Mouse (Mus musculus) midbrain, embryonic 10.5 days (tissue): ENCODE measurements at regions not wholly inside any gene's neighbourhood (a gene's known extent, or its start where the extent isn't known, plus 50 kb on each side); places are given as distances from the start of the nearest gene placed in this dataset.

Experiments
- DNase-seq: peaks from one replicate; pipeline ENCODE4 v3.0.0-alpha.2; 2017; ENCODE audit warnings: low spot score
- H3K27ac ChIP-seq: fragments of 300-500 bp; sonication (generic); replicated peaks from 2 replicates; pipeline ENCODE4 v1.5.1; 2016; ENCODE audit warnings: mild to moderate bottlenecking
- H3K27me3 ChIP-seq: fragments of 300-500 bp; sonication (generic); 2 replicates; pipeline ENCODE4 v1.6.1; 2016; ENCODE audit warnings: low read depth, mild to moderate bottlenecking; ENCODE audit not compliant: poor library complexity, severe bottlenecking
- H3K36me3 ChIP-seq: fragments of 300-500 bp; sonication (generic); 2 replicates; pipeline ENCODE4 v1.6.1; 2016; ENCODE audit warnings: mild to moderate bottlenecking, moderate library complexity
- H3K4me1 ChIP-seq: fragments of 300-500 bp; sonication (generic); 2 replicates; pipeline ENCODE4 v1.6.1; 2016
- H3K4me3 ChIP-seq: fragments of 300-500 bp; sonication (generic); 2 replicates; pipeline ENCODE4 v1.5.1; 2016; ENCODE audit warnings: mild to moderate bottlenecking, moderate library complexity
- H3K9me3 ChIP-seq: fragments of 300-500 bp; sonication (generic); replicated peaks from 2 replicates; pipeline ENCODE4 v1.6.1; 2016; ENCODE audit warnings: mild to moderate bottlenecking
- WGBS: fragments of 180-500 bp; shearing (Covaris S2); methylation state at CpG from one replicate; pipeline ENCODE4 v1.1.7; 2016; 5-methylcytosine and 5-hydroxymethylcytosine counted together

DNA sequence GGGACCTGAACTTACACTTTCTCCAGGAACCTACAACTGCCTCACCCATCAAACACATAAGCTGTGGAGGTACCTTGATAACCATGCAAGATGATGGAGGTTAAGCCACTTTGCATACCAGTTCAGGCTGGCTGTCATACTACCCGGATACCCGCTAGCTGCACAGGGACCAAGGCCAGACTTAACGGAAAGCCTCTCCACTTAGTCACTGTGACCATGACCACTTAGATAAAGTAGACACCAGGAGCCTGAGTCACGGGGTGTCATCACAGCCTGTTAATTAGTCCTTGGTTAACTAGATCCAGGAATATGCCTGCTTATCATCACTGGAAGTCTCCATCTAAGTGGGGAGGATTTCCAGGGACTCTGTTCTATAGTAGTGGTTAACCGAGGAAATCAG is 124.7 kb downstream of the Aipl1 start:
- Histone ChIP-seq H3K27me3 (no peaks in the 10 kb centered on the region), H3K4me3 (no peak overlapping the region), H3K4me1 (peaks cover 15% of the 10 kb centered on the region), H3K27ac (no peak overlapping the region), H3K9me3 (no peaks in the 10 kb centered on the region), H3K36me3 (no peaks in the 10 kb centered on the region)
- no peak for DNase-seq
- 94% methylated on average over 5 of the region's 5 CpGs for WGBS

DNA sequence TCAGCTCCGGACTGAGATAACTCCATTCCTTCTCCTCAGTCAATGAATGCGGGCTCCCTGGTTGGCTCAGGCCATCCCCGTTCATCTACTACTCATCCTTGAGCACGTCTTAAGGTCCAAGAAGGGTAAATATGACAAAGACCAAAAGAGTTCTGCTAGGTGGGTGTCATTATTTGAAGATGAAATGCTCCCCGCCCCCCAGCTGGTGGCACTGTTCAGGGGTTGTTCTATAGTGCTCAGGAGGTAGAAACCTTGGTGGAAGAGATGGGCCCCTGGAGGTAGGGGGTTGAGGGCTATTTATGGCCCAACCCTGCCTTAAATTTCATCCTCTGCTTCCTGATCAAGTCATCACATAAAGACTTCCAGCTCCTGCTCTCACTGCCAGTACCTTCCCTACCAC is 126.0 kb downstream of the Aipl1 start:
- Histone ChIP-seq H3K4me3 (no peak overlapping the region), H3K9me3 (no peaks in the 10 kb centered on the region), H3K36me3 (no peaks in the 10 kb centered on the region), H3K27me3 (no peaks in the 10 kb centered on the region), H3K27ac (no peak overlapping the region), H3K4me1 (peaks cover 15% of the 10 kb centered on the region)
- no peak for DNase-seq
- 89% methylated on average over 5 of the region's 5 CpGs for WGBS

DNA sequence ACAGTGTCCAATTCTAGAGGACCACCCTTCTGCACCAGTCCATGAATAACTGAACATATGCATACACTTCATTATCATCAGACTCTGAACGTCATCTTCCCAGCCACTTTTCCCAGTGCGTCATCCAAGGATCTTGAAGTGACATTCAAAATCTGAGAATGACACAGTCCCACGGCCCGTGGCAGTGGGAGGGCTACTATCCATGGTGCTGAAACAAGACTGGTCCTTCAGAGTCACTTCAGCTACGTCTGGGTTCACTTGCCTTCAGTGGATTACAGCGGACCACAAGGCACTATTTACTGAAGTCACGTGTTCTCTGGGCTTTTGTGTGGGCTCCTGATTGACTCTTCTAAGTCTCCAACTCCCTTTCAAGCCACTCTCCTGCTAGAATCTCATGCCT is 128.7 kb downstream of the Aipl1 start:
- no peak overlapping the region for H3K27ac ChIP-seq
- no peaks in the 10 kb centered on the region for H3K4me1 ChIP-seq
- no peaks in the 10 kb centered on the region for H3K27me3 ChIP-seq
- no peaks in the 10 kb centered on the region for H3K36me3 ChIP-seq
- DNase-seq: no peak
- no peak overlapping the region for H3K4me3 ChIP-seq
- 47% methylated on average over 7 of the region's 7 CpGs for WGBS
- H3K9me3 ChIP-seq: no peaks in the 10 kb centered on the region

DNA sequence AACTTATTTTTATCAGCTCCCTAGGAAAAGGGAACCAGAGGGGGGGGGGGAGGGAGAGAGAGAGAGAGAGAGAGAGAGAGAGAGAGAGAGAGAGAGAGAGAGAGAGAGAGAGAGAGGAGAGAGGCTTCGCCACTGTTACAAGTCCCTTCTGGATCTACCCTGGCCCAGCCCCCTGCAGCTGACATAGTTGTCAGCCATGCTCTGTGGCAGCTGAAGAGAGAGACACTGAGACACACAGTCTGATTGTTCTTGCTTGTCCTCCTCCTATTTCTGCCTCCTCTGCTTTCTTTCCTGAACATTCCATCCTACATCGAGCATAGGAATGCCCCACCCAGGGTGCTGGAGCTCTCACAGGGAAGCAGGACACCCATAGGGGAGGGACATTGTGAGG is 134.3 kb downstream of the Aipl1 start:
- no peaks in the 10 kb centered on the region for H3K36me3 ChIP-seq
- H3K27ac ChIP-seq: peak overlapping the region; percentile 57; the same call in 1 of the 2 replicates
- H3K4me3 ChIP-seq: no peak overlapping the region
- WGBS: 65% methylated on average over 2 of the region's 2 CpGs
- no peaks in the 10 kb centered on the region for H3K9me3 ChIP-seq
- H3K4me1 ChIP-seq: peaks cover 15% of the 10 kb centered on the region
- H3K27me3 ChIP-seq: no peaks in the 10 kb centered on the region
- DNase-seq: no peak

GRCm38 (mm10) chr11:71902304-71903019 is 134.8 kb downstream of the Aipl1 start:
- no peaks in the 10 kb centered on the region for H3K9me3 ChIP-seq
- no peak for DNase-seq
- H3K27ac ChIP-seq: no peak overlapping the region
- no peak overlapping the region for H3K4me3 ChIP-seq
- no peaks in the 10 kb centered on the region for H3K36me3 ChIP-seq
- 76% methylated on average over 10 of the region's 10 CpGs for WGBS
- no peaks in the 10 kb centered on the region for H3K27me3 ChIP-seq
- peaks cover 15% of the 10 kb centered on the region for H3K4me1 ChIP-seq

DNA sequence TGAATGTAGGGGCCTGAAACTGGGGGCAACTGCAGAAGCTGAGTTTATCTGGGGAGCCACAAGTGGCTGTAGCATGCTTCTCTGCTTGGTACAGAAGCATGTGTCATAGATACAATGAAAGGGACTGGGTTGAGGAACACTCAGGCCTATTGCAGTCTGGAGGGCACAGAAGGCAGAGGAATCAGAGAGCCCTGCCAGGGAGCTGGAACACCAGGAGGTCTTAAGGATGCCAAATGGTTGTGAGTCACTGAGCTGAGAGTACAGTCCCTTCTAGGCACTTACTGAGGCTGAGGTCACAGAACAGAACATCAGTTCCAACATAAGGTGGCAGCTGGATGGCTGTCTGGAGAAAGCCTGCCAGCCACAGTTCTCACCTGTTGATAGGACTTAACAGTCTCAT is 136.5 kb downstream of the Aipl1 start:
- H3K36me3 ChIP-seq: no peaks in the 10 kb centered on the region
- H3K4me3 ChIP-seq: no peak overlapping the region
- H3K27me3 ChIP-seq: no peaks in the 10 kb centered on the region
- no peaks in the 10 kb centered on the region for H3K9me3 ChIP-seq
- peaks cover 15% of the 10 kb centered on the region for H3K4me1 ChIP-seq
- no peak overlapping the region for H3K27ac ChIP-seq
- DNase-seq: no peak

DNA sequence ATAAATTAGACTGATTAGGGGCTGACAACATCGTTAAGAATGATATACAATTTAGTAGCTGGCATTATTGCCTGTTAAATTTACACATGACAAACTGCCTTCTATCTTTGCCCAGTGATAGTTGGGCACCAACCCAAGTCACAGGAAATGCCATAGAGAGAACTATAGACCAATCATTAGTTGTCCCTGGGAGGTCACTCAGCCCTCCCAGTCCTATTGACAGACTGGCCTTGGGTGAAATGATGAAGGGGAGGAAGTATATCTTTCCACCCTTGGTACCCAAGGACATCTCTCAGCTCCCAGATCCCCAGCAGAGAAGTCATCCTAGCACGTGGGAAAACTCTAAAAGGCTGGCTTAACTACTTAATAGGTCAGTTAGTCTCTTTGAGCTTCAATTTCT is 139.8 kb downstream of the Aipl1 start:
- no peaks in the 10 kb centered on the region for H3K9me3 ChIP-seq
- H3K4me1 ChIP-seq: peaks cover 6% of the 10 kb centered on the region; the same call in 1 of the 2 replicates
- H3K4me3 ChIP-seq: no peak overlapping the region
- WGBS: 71% methylated on average over 2 of the region's 2 CpGs
- DNase-seq: no peak
- H3K27ac ChIP-seq: no peak overlapping the region
- no peaks in the 10 kb centered on the region for H3K27me3 ChIP-seq
- H3K36me3 ChIP-seq: no peaks in the 10 kb centered on the region

GRCm38 (mm10) chr11:71897141-71897540 is 140.2 kb downstream of the Aipl1 start:
- Histone ChIP-seq H3K27me3 (no peaks in the 10 kb centered on the region), H3K4me1 (0 out of 2 replicates have a peak, but pooled peaks cover 3% of the 10 kb centered on the region), H3K4me3 (no peak overlapping the region), H3K9me3 (no peaks in the 10 kb centered on the region), H3K36me3 (no peaks in the 10 kb centered on the region), H3K27ac (no peak overlapping the region)
- 73% methylated on average over 3 of the region's 3 CpGs for WGBS
- DNase-seq: no peak

DNA sequence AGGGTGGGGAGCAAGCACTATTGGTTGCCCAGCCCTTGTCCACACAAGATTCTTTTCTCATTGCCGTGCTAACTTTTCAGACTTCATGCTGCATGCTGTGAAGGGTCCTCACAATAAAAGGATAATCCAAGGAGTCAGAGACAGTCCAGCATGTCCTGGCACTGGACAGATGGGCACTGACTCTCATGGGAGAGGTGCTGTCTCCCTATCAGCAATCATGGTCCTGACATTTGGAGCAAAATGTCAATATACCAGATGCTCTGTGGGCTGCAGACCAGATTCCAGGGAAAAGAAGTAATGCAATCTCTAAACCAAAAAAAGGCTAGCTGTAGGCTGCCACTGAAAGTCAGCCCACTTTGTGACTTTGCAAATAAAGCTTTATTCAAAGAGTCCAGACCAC is 141.5 kb downstream of the Wscd1 start:
- Histone ChIP-seq H3K27ac (no peak overlapping the region), H3K4me3 (no peak overlapping the region), H3K9me3 (no peaks in the 10 kb centered on the region), H3K27me3 (no peaks in the 10 kb centered on the region), H3K36me3 (no peaks in the 10 kb centered on the region), H3K4me1 (peaks cover 3% of the 10 kb centered on the region; the same call in 1 of the 2 replicates)
- WGBS: 68% methylated on average over 1 of the region's 1 CpGs
- DNase-seq: no peak

DNA sequence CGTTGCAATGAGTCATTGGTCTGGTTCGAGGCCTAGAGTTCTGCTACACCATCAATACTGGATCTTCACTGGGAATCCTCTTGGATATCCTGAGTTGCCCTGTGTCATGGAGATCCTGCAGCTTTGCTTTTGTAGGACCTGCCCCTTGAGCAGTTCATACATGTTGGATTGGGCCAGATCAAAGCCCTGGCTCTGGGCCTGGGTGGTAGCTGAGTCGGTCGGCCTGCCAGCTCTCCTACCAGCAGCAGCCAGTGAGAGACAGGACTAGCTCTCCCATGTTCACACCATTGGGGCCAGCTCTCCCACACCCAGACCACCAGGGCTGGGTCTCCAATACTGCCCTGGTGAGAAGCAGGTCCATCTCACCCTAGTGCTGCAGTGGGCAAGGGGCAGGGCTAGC is 139.4 kb downstream of the Wscd1 start:
- H3K27ac ChIP-seq: no peak overlapping the region
- peaks cover 3% of the 10 kb centered on the region; the same call in 1 of the 2 replicates for H3K4me1 ChIP-seq
- H3K27me3 ChIP-seq: no peaks in the 10 kb centered on the region
- H3K4me3 ChIP-seq: no peak overlapping the region
- WGBS: 91% methylated on average over 4 of the region's 4 CpGs
- H3K36me3 ChIP-seq: no peaks in the 10 kb centered on the region
- no peaks in the 10 kb centered on the region for H3K9me3 ChIP-seq
- no peak for DNase-seq

- no peaks in the 10 kb centered on the region for H3K9me3 ChIP-seq
- no peak for DNase-seq
- no peaks in the 10 kb centered on the region for H3K36me3 ChIP-seq
- WGBS: 79% methylated on average over 4 of the region's 4 CpGs
- H3K4me3 ChIP-seq: no peak overlapping the region
- H3K27me3 ChIP-seq: no peaks in the 10 kb centered on the region
- H3K27ac ChIP-seq: no peak overlapping the region
- peaks cover 6% of the 10 kb centered on the region; the same call in 1 of the 2 replicates for H3K4me1 ChIP-seq
These were observed 137.5 kb downstream of the Wscd1 start for GRCm38 (mm10) chr11:71887211-71887610.

- H3K9me3 ChIP-seq: no peaks in the 10 kb centered on the region
- no peak overlapping the region for H3K4me3 ChIP-seq
- no peaks in the 10 kb centered on the region for H3K27me3 ChIP-seq
- H3K4me1 ChIP-seq: peaks cover 6% of the 10 kb centered on the region; the same call in 1 of the 2 replicates
- no peak for DNase-seq
- no peak overlapping the region for H3K27ac ChIP-seq
- H3K36me3 ChIP-seq: no peaks in the 10 kb centered on the region
- WGBS: 86% methylated on average over 4 of the region's 4 CpGs
These were observed 137.1 kb downstream of the Wscd1 start for GRCm38 (mm10) chr11:71886771-71887170.

DNA sequence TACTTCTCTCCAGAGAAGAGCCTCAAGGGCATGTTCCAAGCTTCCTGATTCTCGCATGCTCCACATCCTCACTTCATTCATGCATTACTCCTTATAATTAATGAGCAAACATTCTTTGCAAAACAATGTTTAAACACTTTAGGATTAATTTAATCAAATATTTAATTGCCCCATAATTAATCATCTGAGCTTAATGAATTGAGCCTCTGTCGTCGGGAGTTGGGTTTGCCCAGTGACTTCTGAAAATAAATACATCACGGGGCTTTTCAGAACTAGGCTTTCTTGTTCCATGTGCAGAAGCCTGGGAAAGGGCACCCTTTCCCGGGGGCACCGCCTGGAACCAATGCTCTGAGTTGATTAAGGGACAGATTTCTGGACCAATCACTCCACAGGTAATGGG is 135.1 kb downstream of the Wscd1 start:
- no peak for DNase-seq
- H3K4me3 ChIP-seq: no peak overlapping the region
- H3K36me3 ChIP-seq: no peaks in the 10 kb centered on the region
- H3K4me1 ChIP-seq: peaks cover 6% of the 10 kb centered on the region; the same call in 1 of the 2 replicates
- H3K9me3 ChIP-seq: no peaks in the 10 kb centered on the region
- 81% methylated on average over 6 of the region's 6 CpGs for WGBS
- H3K27ac ChIP-seq: no peak overlapping the region
- H3K27me3 ChIP-seq: no peaks in the 10 kb centered on the region
